Mouse (Mus musculus): Measurements from ENCODE around the gene Tmppe.

- TF ChIP-seq CTCF (IDR thresholded peaks at IDR 0.05; ENCODE audit: low read depth, low read length) = no peak
- TF ChIP-seq POLR2A (IDR thresholded peaks at IDR 0.05; ENCODE audit: borderline replicate concordance, low read depth, low read length) = no peak
Observed at GRCm38 (mm10) chr9:114410313-114410862, 9.5 kb downstream of the Tmppe start.
